10 mouse cellular contexts compared by ENCODE assay signal in the genomic region with DNA sequence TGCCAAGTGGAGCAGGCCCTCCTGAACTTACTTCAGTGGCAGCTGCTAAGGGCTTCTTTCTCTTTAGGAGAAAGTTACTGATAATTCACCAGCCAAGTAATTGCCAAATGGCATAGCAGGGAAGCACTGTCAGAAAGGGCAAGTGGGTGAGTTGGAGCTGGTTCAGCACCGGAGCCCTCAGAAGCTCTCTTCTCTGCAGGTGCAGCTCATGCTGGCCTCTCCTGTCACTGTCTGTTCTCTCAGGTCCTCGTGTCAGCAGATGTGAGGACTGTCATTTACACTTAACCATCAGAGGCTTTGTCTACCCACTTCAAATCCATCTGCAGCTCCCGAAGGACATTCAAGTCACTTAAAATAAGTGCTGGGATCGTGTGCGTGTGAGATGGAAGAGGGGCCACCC.
"Had no signal": no experiment of that assay in that cellular context is flagged by ENCODE, and none has a peak within 500 bp of the region (broad histone marks: within the 10 kb centered on the region; RNA-seq: fewer than 3 reads in every experiment).

No protein-coding gene starts in this region.

- H3K27ac ChIP-seq: intestine, embryonic 15.5 days; limb, embryonic 13.5 days; liver, embryonic 12.5 days; liver, embryonic 15.5 days; macrophage; neural tube, embryonic 12.5 days; neural tube, embryonic 15.5 days; stomach, postnatal 0 days had no signal

- H3K27me3 ChIP-seq: intestine, embryonic 15.5 days; limb, embryonic 13.5 days; liver, embryonic 12.5 days; liver, embryonic 15.5 days; neural tube, embryonic 12.5 days; neural tube, embryonic 15.5 days had no signal

- H3K4me2 ChIP-seq: intestine, embryonic 15.5 days; limb, embryonic 13.5 days; liver, embryonic 12.5 days; liver, embryonic 15.5 days; neural tube, embryonic 12.5 days; neural tube, embryonic 15.5 days had no signal

- H3K4me3 ChIP-seq: intestine, embryonic 15.5 days; limb, embryonic 10.5 days; limb, embryonic 13.5 days; liver, embryonic 12.5 days; liver, embryonic 15.5 days; neural tube, embryonic 12.5 days; neural tube, embryonic 15.5 days had no signal

- H3K9me3 ChIP-seq: intestine, embryonic 15.5 days; limb, embryonic 10.5 days; limb, embryonic 13.5 days; liver, embryonic 12.5 days; liver, embryonic 15.5 days; neural tube, embryonic 12.5 days; neural tube, embryonic 15.5 days had no signal

- H3K36me3 ChIP-seq: intestine, embryonic 15.5 days; limb, embryonic 10.5 days; limb, embryonic 13.5 days; liver, embryonic 12.5 days; liver, embryonic 15.5 days; neural tube, embryonic 12.5 days; neural tube, embryonic 15.5 days had no signal

- DNase-seq: layer of hippocampus, adult 9-11 months had no signal

- H3K9ac ChIP-seq: intestine, embryonic 15.5 days; limb, embryonic 13.5 days; liver, embryonic 12.5 days; liver, embryonic 15.5 days; neural tube, embryonic 12.5 days; neural tube, embryonic 15.5 days had no signal

- H3K4me1 ChIP-seq: intestine, embryonic 15.5 days; limb, embryonic 13.5 days; liver, embryonic 12.5 days; liver, embryonic 15.5 days; neural tube, embryonic 15.5 days had no signal

- ATAC-seq: intestine, embryonic 15.5 days; liver, embryonic 12.5 days had no signal
